ENCODE assay signal across 1 mouse cellular context in genomic region chr10:88404220-88404619, GRCm38 (mm10).
TF ChIP-seq lines count a peak whose summit lies in the region.

No protein-coding gene starts in this region.

TF ChIP-seq in CH12.LX, 34 proteins besides CTCF, POLR2A, EP300 and RAD21 (continued from another document):
- no peak for TF ChIP-seq E2F4 (IDR thresholded peaks at IDR 0.05; ENCODE audit: insufficient replicate concordance, low read depth, low read length)
- 0 out of 2 replicates have a peak, but pooled peaks have one; percentile 27 for TF ChIP-seq MAFK (IDR thresholded peaks at IDR 0.05; ENCODE audit: insufficient replicate concordance, low read length)
- TF ChIP-seq JUND (conservative IDR thresholded peaks at IDR 0.05; ENCODE audit: low read depth, low read length): peak; percentile 87
- peak; percentile 59; the same call in 1 of the 2 replicates for TF ChIP-seq IRF4 (IDR thresholded peaks at IDR 0.05; ENCODE audit: low read depth, low read length)
- no peak for TF ChIP-seq ZC3H11A (IDR thresholded peaks at IDR 0.05; ENCODE audit: low read depth, low read length)
